ENCODE assay signal across 8 mouse cellular contexts in genomic region chr10:95416685-95417495, GRCm38 (mm10). TPM values are rescaled to one million over a fixed set of nuclear protein-coding genes. Genes with fewer than 3 reads are reported as not detected.
A peak's percentile ranks its signal among the peaks of the same experiment; 100 is the strongest.
DNase-seq lines count a peak whose midpoint lies in the region; ATAC-seq lines count a peak whose summit lies in the region.

Socs2 (minus strand) TSS chr10:95417180.

- peak; percentile 90 for ATAC-seq in hindbrain, embryonic 15.5 days (ENCODE audit: low FRiP score, low read depth)

- peaks cover 5% of the 10 kb centered on the region for H3K36me3 ChIP-seq in hindbrain, embryonic 15.5 days

- H3K27ac ChIP-seq in hindbrain, embryonic 15.5 days (replicated peaks): peak within 1 kb of the TSS; percentile 92

- H3K4me2 ChIP-seq in hindbrain, embryonic 15.5 days: peak within 1 kb of the TSS; percentile 99

- peak; percentile 82 for DNase-seq in WW6 (ENCODE audit: low read depth, low spot score)
- peak; percentile 83 to 88 for DNase-seq in cerebellum, postnatal 25 days
- DNase-seq in gastrocnemius, adult 18-20 months (ENCODE audit: low spot score): peak; percentile 91
- peak; percentile 80 for DNase-seq in left cerebral cortex, adult 11 months (ENCODE audit: low spot score)
- peak; percentile 95 for DNase-seq in lung, postnatal 36 days
- DNase-seq in retina, postnatal 7 days (ENCODE audit: low read depth, low spot score): peak; percentile 82
- peak; percentile 78 to 82 for DNase-seq in urinary bladder, adult 18-20 months (ENCODE audit: low spot score in 2 of 2)

- H3K9ac ChIP-seq in hindbrain, embryonic 15.5 days: peak within 1 kb of the TSS; percentile 88

- H3K9me3 ChIP-seq in hindbrain, embryonic 15.5 days: no peaks in the 10 kb centered on the region

- WGBS in hindbrain, embryonic 15.5 days: under 1% methylated on average over 66 of the region's 66 CpGs

- H3K4me3 ChIP-seq in hindbrain, embryonic 15.5 days: peak within 1 kb of the TSS; percentile 80

- H3K27me3 ChIP-seq in hindbrain, embryonic 15.5 days: no peaks in the 10 kb centered on the region

- peaks cover 25% of the 10 kb centered on the region for H3K4me1 ChIP-seq in hindbrain, embryonic 15.5 days (replicated peaks)

RNA-seq across cellular contexts. Expression of gene Socs2, which starts in this region (rescaled TPM):
- total RNA-seq in gastrocnemius, adult 18-20 months (2021): 10 to 100 TPM in 1 of 2 experiments, 1 to 10 TPM in 1; 7.7 to 14.0 TPM
- polyA plus RNA-seq in hindbrain, embryonic 15.5 days (2015; fragmentation: Nextera tagmentation; extraction: Ambion mirVana): 108 and 118 TPM in 2 replicates

Comparison
In these comparisons a context has a peak if more than half of its experiments do, and no peak if none do; other contexts are left out.
1. Peak in every context shown above with its lines: DNase-seq, ATAC-seq, H3K4me3 ChIP-seq and H3K27ac ChIP-seq.